Mouse (Mus musculus) CD4-positive helper T cell, adult 2 months (primary cell): Measurements from ENCODE around the gene Prl8a6.

Experiments used
- DNase-seq: peaks from one replicate; pipeline ENCODE4 v3.0.0-alpha.2; 2012; ENCODE audit warnings: low read depth, missing footprints, low spot score

Prl8a6 gene

DNA sequence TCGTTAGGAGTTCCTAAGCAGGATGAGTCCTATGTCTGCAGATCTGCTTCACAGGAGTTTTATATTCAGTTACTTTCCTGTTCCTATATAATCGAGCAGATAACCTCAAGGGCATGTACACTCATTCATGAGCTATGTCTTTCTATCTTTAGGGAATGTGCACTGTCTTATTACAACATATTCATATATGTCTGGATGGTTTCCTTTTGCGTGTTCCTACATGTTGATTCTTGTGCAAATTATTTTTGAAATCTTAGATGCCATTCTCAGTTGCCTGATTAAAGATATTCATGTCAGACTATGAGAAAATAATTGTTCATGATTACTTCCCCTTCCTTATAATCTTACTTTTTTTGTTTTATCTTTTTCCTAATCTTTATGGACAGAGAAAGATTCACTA, at the start of gene Prl8a6:
Gene Prl8a6, minus strand, starts transcription at position 101 of the 400 bp plus-strand sequence.
- DNase-seq = no peak

DNA sequence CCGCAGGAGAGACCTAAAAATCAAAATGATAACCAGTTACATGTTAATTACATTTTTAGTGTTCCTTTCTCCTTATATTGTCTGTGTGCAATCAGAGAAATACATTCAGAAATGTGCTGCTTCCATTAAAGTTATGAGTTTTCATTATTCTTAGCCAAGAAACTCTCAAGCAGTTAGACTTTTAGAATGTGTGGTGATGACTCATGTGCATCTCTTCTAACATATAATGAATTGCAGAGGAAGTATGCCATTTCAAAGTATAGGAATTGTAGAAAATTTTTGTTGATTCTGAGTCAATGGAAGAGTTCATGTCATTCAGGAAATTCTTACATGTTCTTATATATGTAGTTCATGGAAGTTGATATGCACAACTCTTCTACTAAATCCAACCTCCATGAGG, 5.3 kb downstream of the Prl8a6 start:
- no peak for DNase-seq

DNA sequence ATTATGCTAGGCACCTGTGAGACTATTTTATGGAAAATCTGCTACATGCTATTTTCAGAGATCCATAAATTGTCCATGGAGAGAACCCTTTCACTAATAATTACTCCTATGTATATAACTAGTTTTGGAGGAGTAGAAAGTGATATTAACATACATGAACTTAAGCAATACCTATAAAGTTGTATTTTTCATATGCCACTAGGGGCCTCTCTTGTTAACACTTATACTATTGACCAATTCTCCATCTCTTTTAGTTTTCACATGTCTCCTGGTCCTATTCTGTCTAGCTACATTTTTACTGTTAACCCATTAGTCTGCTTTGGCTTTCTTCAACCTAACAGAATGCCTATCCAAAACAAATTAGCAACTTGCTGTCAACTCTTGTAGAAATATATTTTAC, 24.8 kb downstream of the Prl8a6 start:
- DNase-seq = no peak

DNA sequence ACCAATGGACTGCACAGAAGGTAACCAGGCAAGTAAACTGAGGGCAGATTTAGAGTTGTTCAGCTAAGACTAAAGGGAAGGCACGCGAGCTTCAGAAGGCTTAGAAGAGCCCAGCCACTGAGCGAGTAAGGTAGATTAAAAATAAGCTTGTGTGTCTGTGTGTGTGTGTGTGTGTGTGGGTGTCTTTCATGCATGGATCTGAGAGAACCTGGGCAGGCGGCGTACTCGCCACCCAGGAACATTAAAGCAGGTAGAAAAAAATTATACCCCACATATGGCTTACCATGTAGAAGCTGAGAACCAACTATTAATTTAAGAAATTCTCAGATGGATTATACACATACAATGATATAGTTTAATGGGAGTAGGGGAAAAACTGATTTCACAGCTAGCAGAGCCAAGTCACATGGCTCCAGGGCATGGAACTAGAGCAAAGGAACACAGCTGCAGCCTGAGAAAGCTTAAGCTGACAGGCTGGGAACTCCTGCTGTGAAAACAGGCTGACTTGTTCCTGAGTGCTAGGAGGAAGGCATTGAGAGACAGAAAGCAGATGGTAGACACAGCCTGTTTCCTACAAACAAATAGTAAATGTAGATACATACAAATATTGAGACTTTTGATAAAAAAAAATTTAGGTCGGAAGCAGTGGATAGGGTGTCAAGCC, 39.3 kb downstream of the Prl8a6 start:
- no peak for DNase-seq

DNA sequence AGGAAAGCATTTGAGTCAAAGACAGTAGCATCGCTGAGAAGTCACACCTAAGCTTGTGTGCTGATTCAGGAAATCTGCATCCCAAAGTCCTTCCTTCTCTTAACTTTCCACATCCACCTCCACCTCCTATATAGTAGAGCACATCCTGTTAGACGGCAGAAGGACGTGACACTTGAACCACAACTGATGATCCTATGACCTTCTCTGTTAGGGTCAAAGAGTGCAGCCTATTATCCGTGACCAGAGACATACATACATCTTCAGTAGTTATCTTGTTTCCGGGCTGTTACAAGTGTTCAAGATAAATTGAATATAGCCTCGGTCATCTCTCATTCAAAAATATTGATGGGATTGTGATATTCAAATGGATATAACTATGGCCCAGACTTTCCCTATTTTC, 47.7 kb downstream of the Prl8a6 start, which contains the start of gene Prl2b1:
Gene Prl2b1, minus strand, starts transcription at position 101 of the 400 bp plus-strand sequence.
- DNase-seq = no peak
